Comparison of ENCODE assay signal across 9 mouse cellular contexts in genomic region chr12:86779206-86779989, GRCm38 (mm10). TPM values are rescaled to one million over a fixed set of nuclear protein-coding genes. Genes with fewer than 3 reads are reported as not detected.
DNase-seq lines count a peak whose midpoint lies in the region; ATAC-seq and TF ChIP-seq lines count a peak whose summit lies in the region.
"Had no signal": no experiment of that assay in that cellular context is flagged by ENCODE, and none has a peak within 500 bp of the region (broad histone marks: within the 10 kb centered on the region; RNA-seq: fewer than 3 reads in every experiment).

No protein-coding gene starts in this region.

- no peaks in the 10 kb centered on the region for H3K4me1 ChIP-seq in forebrain, postnatal 0 days (ENCODE audit: insufficient read depth)
- H3K4me1 ChIP-seq in forebrain, embryonic 16.5 days (replicated peaks; ENCODE audit: control insufficient read depth, insufficient read depth, low read length): peaks cover 3% of the 10 kb centered on the region; the same call in 1 of the 2 replicates
- no peaks in the 10 kb centered on the region for H3K4me1 ChIP-seq in neural tube, embryonic 14.5 days (ENCODE audit: control insufficient read depth, insufficient read depth, low read length)
- no peaks in the 10 kb centered on the region for H3K4me1 ChIP-seq in midbrain, postnatal 0 days (ENCODE audit: insufficient read depth, low read length)

- TF ChIP-seq CTCF in forebrain, postnatal 0 days (IDR thresholded peaks at IDR 0.05; ENCODE audit: low read depth): peak; percentile 29; the same call in 1 of the 2 replicates
- peak; percentile 58 for TF ChIP-seq CTCF in midbrain, postnatal 0 days (IDR thresholded peaks at IDR 0.05)

- no peak; the same call in 1 of the 2 replicates for ATAC-seq in forebrain, postnatal 0 days
- no peak for ATAC-seq in forebrain, embryonic 16.5 days
- ATAC-seq in neural tube, embryonic 14.5 days (ENCODE audit: low read depth): peak; percentile 41
- ATAC-seq in midbrain, postnatal 0 days (ENCODE audit: low FRiP score): no peak

- DNase-seq in forebrain, postnatal 0 days: peak; percentile 43
- no peak for DNase-seq in neural tube, embryonic 10.5 days (ENCODE audit: extremely low spot score, low spot score)
- DNase-seq in gastrocnemius, postnatal 14 days: peak; percentile 70
- peak; percentile 54 for DNase-seq in midbrain, postnatal 0 days (ENCODE audit: low spot score)
- no peak for DNase-seq in left cerebral cortex, adult 9 months (ENCODE audit: low spot score in 2 of 2)
- DNase-seq in spleen, adult 12 weeks (ENCODE audit: low spot score): no peak

- no peak overlapping the region for H3K9ac ChIP-seq in forebrain, postnatal 0 days
- H3K9ac ChIP-seq in forebrain, embryonic 16.5 days (replicated peaks; ENCODE audit: low read depth, low read length): no peak overlapping the region
- H3K9ac ChIP-seq in neural tube, embryonic 14.5 days (replicated peaks; ENCODE audit: low read depth, low read length): no peak overlapping the region
- no peak overlapping the region for H3K9ac ChIP-seq in midbrain, postnatal 0 days (replicated peaks; ENCODE audit: low read length, poor library complexity, severe bottlenecking)

- H3K27me3 ChIP-seq in forebrain, postnatal 0 days (ENCODE audit: insufficient read depth, low read length): no peaks in the 10 kb centered on the region
- H3K27me3 ChIP-seq in forebrain, embryonic 16.5 days (replicated peaks; ENCODE audit: control insufficient read depth, insufficient read depth, low read length): no peaks in the 10 kb centered on the region
- no peaks in the 10 kb centered on the region for H3K27me3 ChIP-seq in neural tube, embryonic 14.5 days (ENCODE audit: control insufficient read depth, insufficient read depth, low read length)
- H3K27me3 ChIP-seq in midbrain, postnatal 0 days (ENCODE audit: insufficient read depth, low read length): no peaks in the 10 kb centered on the region

- intact Hi-C loops in gastrocnemius, postnatal 14 days (cut with DNase I; ENCODE audit: low total_unique reads): no loop called here

- no peak overlapping the region for H3K27ac ChIP-seq in forebrain, postnatal 0 days (ENCODE audit: low read depth, low read length)
- H3K27ac ChIP-seq in forebrain, embryonic 16.5 days (ENCODE audit: low read length): no peak overlapping the region
- no peak overlapping the region for H3K27ac ChIP-seq in neural tube, embryonic 14.5 days (ENCODE audit: low read depth, low read length)
- H3K27ac ChIP-seq in midbrain, postnatal 0 days (ENCODE audit: low read depth, low read length): no peak overlapping the region

- H3K36me3 ChIP-seq in forebrain, postnatal 0 days (ENCODE audit: insufficient read depth): no peaks in the 10 kb centered on the region
- no peaks in the 10 kb centered on the region for H3K36me3 ChIP-seq in forebrain, embryonic 16.5 days (ENCODE audit: control insufficient read depth, insufficient read depth)
- no peaks in the 10 kb centered on the region for H3K36me3 ChIP-seq in neural tube, embryonic 14.5 days (ENCODE audit: control insufficient read depth, insufficient read depth, low read length)
- no peaks in the 10 kb centered on the region for H3K36me3 ChIP-seq in midbrain, postnatal 0 days (ENCODE audit: insufficient read depth, low read length)

- H3K4me3 ChIP-seq in forebrain, postnatal 0 days (ENCODE audit: low read depth, low read length): no peak overlapping the region
- H3K4me3 ChIP-seq in forebrain, embryonic 16.5 days (replicated peaks; ENCODE audit: low read length): no peak overlapping the region
- no peak overlapping the region for H3K4me3 ChIP-seq in neural tube, embryonic 14.5 days (ENCODE audit: low read depth, low read length)
- H3K4me3 ChIP-seq in midbrain, postnatal 0 days (ENCODE audit: low read depth, low read length): no peak overlapping the region

- no peak overlapping the region for H3K4me2 ChIP-seq in forebrain, postnatal 0 days (ENCODE audit: low read depth)
- no peak overlapping the region for H3K4me2 ChIP-seq in forebrain, embryonic 16.5 days (ENCODE audit: low read length)
- no peak overlapping the region for H3K4me2 ChIP-seq in neural tube, embryonic 14.5 days (ENCODE audit: low read depth, low read length)
- H3K4me2 ChIP-seq in midbrain, postnatal 0 days (ENCODE audit: low read depth, low read length, poor library complexity, severe bottlenecking): no peak overlapping the region

- no peaks in the 10 kb centered on the region for H3K9me3 ChIP-seq in forebrain, postnatal 0 days (ENCODE audit: low read length)
- no peaks in the 10 kb centered on the region for H3K9me3 ChIP-seq in forebrain, embryonic 16.5 days (ENCODE audit: control insufficient read depth, low read length)
- no peaks in the 10 kb centered on the region for H3K9me3 ChIP-seq in neural tube, embryonic 14.5 days (ENCODE audit: control insufficient read depth, low read length)
- no peaks in the 10 kb centered on the region for H3K9me3 ChIP-seq in midbrain, postnatal 0 days (ENCODE audit: low read length)

- WGBS in forebrain, postnatal 0 days: 45% methylated on average over 11 of the region's 11 CpGs
- WGBS in forebrain, embryonic 16.5 days: 41% methylated on average over 11 of the region's 11 CpGs
- 59% methylated on average over 11 of the region's 11 CpGs for WGBS in neural tube, embryonic 14.5 days
- WGBS in midbrain, postnatal 0 days: 45% methylated on average over 11 of the region's 11 CpGs

RNA-seq across cellular contexts. Expression of gene Lrrc74a, which starts 45.2 kb away (rescaled TPM):
- not detected in 2 replicates for total RNA-seq in forebrain, postnatal 0 days (2014; rRNA removed)
- not detected in 2 replicates for polyA plus RNA-seq in forebrain, postnatal 0 days (2015; fragmentation: Nextera tagmentation; extraction: Ambion mirVana)
- not detected in 2 replicates for polyA plus RNA-seq in forebrain, embryonic 16.5 days (2015; fragmentation: Nextera tagmentation; extraction: Ambion mirVana)
- polyA plus RNA-seq in neural tube, embryonic 14.5 days (2014; fragmentation: Nextera tagmentation; extraction: Ambion mirVana): not detected in 2 replicates
- not detected for total RNA-seq in gastrocnemius, postnatal 14 days (2021)
- not detected in 2 replicates for total RNA-seq in midbrain, postnatal 0 days (2014; rRNA removed)
- not detected in 2 replicates for polyA plus RNA-seq in midbrain, postnatal 0 days (2015; fragmentation: Nextera tagmentation; extraction: Ambion mirVana)
- total RNA-seq: gastrocnemius, postnatal 4 days had no signal

RNA-seq across cellular contexts. Expression of gene Angel1, which starts 53.1 kb away (rescaled TPM):
- 4.5 and 6.5 TPM in 2 replicates for total RNA-seq in forebrain, postnatal 0 days (2014; rRNA removed)
- polyA plus RNA-seq in forebrain, postnatal 0 days (2015; fragmentation: Nextera tagmentation; extraction: Ambion mirVana): 6.2 and 7.1 TPM in 2 replicates
- 9.2 and 10.6 TPM in 2 replicates for polyA plus RNA-seq in forebrain, embryonic 16.5 days (2015; fragmentation: Nextera tagmentation; extraction: Ambion mirVana)
- polyA plus RNA-seq in neural tube, embryonic 14.5 days (2014; fragmentation: Nextera tagmentation; extraction: Ambion mirVana): 10.0 and 12.1 TPM in 2 replicates
- total RNA-seq in gastrocnemius, postnatal 14 days (2021): 1 to 10 TPM; 4.6 to 4.7 TPM
- total RNA-seq in midbrain, postnatal 0 days (2014; rRNA removed): 6.3 and 12.4 TPM in 2 replicates
- 8.6 and 9.3 TPM in 2 replicates for polyA plus RNA-seq in midbrain, postnatal 0 days (2015; fragmentation: Nextera tagmentation; extraction: Ambion mirVana)

Comparison
In these comparisons a context has a peak if more than half of its experiments do, and no peak if none do; other contexts are left out.
1. DNase-seq: peak in forebrain, postnatal 0 days (single experiment), gastrocnemius, postnatal 14 days (single experiment) and midbrain, postnatal 0 days (single experiment); none in neural tube, embryonic 10.5 days (single experiment), left cerebral cortex, adult 9 months (0 of 2) and spleen, adult 12 weeks (single experiment).